Mouse (Mus musculus): Measurements from ENCODE around the gene Rps6ka3.

Rps6ka3 gene

DNA sequence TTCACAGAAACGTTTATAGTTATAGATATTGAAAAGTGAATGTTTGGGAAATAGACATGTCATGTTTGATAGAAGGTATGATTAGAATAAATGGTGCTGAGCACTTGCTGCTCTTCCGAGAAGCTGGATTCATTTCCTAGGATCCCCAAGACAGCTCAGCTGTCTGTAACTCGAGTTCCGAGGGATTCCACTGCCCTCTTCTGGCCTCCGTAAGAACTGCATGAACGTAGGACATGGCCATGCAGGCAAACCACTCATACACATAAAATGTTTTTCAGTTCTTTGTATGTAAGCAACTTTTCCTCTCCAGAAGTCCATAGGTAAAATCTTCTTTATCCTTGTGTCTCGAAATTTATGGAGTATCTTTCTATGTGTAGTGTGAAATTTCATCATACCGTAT lies 111.2 kb downstream of the Rps6ka3 start:
- peak; percentile 50 for DNase-seq (ENCODE audit: low read depth)

DNA sequence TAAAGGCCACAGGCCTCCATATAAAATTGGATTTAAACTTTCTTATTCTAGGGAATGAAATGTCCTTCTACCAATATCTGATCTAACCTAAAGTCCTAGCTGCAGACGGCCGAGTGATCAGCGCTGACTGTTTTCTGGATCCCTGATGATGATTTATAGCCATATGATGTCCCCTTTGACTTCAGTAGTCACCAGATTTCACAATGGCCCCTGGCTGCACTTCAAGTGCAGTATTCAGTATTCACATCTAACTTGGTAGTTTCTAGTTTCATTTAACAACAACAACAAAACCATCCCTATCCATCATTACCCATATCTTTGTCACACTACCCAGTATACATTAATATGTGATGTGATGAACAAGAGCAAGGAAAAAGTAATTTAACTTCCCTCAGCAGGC lies 154.4 kb downstream of the Rps6ka3 start:
- DNase-seq (ENCODE audit: low read depth): no peak

DNA sequence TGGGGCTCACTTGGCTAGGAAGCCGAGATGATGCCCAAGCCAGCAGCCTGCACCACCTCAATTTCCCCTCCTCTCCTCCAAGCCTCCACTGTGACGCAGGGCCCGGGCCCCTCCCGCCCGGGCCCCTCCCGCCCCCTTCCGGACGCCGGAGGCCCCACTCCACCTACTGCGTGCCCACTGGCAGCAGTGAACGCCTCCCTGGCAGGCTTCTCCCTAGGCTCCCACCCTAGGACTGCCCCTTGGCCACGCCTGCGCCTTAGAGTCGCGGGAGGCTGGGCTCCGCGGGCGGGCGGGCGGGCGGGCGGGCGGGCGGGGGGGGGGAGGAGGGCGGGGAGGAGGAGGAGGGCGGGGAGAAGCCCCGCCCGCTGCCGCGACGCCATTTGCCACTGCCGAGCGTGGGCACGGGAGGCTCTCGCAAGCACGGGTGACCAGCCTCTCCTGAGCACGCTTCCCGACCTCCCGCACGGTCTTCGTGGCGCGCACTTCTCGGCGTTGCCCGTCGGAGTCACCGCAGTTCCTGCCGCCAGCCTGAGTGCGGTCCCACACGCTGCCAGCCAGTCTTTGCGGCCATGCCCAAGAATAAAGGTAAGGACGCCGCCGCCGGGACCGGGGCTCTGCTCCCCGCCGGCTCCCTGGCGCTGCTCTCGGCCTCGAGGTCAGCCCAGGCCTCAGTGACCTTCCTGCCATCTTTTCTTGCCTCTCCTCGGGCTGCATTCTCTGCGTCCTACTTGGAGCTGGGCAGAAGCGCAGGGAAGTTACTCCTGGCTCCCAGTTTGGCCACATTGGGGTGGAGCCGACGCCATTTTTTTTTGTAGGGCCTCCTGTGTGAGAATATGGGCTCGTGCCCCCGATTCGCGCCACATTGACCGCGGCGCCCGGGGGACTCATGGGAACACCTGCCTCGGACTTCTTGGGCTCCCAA lies 162.0 kb downstream of the Rps6ka3 start, which contains the start of gene Eif1ax:
Gene Eif1ax, plus strand, starts transcription at position 348 of the 922 bp plus-strand sequence.
- DNase-seq (ENCODE audit: low read depth): peak; percentile 90

- DNase-seq (ENCODE audit: low read depth): no peak
These were observed 162.6 kb downstream of the Rps6ka3 start for GRCm38 (mm10) chrX:159372753-159373144.

DNA sequence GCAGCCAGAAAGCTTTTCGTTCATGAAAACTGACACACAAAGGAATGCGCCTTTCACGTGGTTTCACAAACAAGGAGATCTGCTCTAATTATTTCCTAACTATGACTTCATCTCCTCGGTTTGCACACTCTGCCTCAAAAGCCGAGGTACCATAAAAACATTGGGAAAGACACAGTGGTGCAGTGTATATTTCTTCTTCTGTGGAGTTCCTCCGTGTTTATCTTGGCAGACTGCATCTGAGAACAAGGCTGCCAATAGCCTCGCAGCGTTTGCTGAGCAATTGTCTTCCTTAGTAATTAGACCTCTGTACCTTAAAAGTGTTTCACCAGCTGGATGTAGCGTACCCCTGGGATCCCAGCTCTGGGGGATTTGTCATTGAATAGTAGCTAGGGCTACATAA lies 177.0 kb downstream of the Rps6ka3 start:
- no peak for DNase-seq (ENCODE audit: low read depth)

DNA sequence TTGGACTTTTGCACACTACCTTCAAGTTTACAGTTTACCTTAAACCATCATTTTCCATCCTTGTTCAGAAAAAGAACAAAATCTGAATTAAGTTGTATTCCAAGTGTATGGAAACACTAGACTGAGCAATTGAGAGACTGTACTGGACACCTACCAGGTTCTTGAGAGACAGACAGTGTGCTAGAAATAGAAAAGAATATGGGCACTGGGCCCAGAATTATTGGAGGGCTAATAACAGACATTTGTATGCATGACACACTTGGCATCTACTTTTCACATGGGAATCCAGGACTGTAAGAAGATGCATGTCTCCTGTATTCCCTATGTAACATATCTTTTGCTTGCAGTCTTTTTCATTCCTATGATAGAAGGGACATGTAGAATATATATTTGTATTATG lies 178.8 kb downstream of the Rps6ka3 start:
- no peak for DNase-seq (ENCODE audit: low read depth)

GRCm38 (mm10) chrX:159390347-159390962 lies 180.3 kb downstream of the Rps6ka3 start:
- no peak for DNase-seq (ENCODE audit: low read depth)

GRCm38 (mm10) chrX:159391239-159391638 lies 181.1 kb downstream of the Rps6ka3 start:
- no peak for DNase-seq (ENCODE audit: low read depth)

DNA sequence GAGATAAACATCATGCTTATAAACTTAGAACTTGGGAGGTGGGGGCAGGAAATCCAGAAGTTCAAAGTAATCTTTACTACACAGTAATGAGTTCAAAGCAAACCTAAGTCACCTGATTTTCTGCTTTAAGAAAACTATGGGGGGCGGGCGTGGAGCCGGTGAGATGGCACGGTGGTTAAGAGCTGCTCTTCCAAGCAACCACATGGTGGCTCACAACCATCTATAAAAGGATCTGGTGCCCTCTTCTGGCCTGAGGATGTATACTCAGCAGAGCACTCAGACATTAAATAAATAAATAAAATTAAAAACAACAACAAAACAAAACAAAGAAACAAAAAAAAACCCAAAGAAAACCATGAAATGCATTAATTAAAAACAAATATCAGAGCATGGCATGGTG lies 199.1 kb downstream of the Rps6ka3 start:
- peak; percentile 71 for DNase-seq (ENCODE audit: low read depth)

DNA sequence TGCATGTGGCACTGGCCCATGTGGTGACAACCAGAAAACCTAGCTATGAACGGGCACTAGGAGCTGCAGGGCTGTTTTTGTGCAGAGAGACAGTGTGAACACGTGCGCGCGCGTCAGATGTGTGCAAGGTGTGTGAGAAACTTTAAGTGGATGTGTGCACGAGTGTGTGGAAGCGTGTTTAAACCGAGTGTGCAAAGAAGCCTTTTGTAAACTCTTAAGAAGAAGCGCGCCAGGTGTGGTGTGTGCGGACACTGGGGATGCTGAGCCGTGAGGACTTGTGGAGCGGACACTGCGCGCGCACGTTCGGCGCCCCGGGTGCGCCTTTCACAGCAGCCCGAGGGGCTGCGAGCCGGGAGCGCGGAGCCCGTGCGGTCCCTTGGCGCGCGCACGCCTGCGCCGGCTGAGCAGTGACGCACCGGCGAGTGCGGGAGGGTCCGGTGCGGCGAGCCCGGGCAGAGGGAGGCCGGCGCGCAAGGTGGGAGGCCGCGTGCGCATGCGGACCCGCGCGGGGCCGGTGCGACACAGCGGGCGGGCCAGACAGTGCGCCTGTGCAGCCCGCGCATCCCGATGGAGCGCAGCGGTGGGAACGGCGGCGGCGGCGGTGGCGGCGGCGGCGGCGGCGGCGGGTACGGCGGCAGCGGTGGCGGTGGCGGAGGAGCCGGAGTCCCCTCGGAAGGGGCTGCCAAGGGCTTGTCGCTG lies 204.2 kb downstream of the Rps6ka3 start, which contains the start of gene Map7d2:
Gene Map7d2, plus strand, starts transcription at position 443 of the 699 bp plus-strand sequence.
- peak; percentile 20 for DNase-seq (ENCODE audit: low read depth)

DNA sequence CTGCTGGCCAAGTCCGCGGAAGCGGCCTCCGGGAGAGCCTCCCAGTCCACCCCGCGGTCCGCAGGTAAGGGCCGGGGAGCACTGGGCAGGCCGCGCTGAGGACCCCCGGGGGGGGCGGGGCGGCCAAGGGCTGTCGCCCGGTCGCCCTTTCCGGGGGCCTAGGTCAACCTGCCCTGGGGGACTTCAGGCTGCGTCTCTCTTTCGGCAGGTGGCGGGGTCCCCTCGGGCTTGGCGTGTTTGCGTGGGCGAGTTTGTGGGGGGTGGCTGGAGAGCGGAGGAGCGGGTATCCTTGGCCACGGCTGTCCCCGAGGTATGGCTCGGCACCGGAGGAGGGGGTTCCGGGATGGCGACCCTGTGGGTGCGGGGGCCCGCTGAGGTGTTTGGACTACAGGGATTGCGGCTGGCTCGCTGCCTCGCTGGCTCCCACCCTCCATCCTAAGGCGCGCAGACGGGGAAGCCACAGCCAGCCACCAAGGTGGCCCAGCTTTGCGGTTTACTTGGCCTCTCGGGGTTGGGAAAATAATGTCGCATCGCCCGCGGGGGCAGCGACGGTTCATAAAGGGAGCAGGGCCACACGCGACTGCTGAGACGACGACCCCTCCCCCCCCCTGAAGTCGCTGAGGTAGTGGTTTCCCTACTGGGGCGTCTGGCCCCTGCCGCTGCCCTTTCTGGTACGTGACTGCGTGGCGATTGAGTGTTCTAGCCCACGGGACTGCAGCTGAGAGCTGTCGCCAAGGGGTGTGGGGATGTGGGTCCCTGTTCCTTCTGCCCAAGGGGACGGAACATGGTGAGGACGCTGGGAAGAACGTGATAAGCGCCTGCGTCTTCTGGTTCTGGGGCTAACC lies 204.9 kb downstream of the Rps6ka3 start:
- DNase-seq (ENCODE audit: low read depth): peak; percentile 30
